Mouse (Mus musculus) ovary, adult 2 months (tissue): ENCODE results near the gene Galnt12. TPM values are rescaled to one million over a fixed set of nuclear protein-coding genes. Genes with fewer than 3 reads are reported as not detected.

Experiments used
- polyA plus RNA-seq: library from polyadenylated mRNA; depleted of rRNA; stranded (reverse); fragments of >200 nt; gene quantifications from 2 replicates; pipeline ENCODE4 v1.2.3, GENCODE M21; 2012; rRNA removed

The Galnt12 gene
- 9.7 and 13.8 TPM in 2 replicates for polyA plus RNA-seq

DNA sequence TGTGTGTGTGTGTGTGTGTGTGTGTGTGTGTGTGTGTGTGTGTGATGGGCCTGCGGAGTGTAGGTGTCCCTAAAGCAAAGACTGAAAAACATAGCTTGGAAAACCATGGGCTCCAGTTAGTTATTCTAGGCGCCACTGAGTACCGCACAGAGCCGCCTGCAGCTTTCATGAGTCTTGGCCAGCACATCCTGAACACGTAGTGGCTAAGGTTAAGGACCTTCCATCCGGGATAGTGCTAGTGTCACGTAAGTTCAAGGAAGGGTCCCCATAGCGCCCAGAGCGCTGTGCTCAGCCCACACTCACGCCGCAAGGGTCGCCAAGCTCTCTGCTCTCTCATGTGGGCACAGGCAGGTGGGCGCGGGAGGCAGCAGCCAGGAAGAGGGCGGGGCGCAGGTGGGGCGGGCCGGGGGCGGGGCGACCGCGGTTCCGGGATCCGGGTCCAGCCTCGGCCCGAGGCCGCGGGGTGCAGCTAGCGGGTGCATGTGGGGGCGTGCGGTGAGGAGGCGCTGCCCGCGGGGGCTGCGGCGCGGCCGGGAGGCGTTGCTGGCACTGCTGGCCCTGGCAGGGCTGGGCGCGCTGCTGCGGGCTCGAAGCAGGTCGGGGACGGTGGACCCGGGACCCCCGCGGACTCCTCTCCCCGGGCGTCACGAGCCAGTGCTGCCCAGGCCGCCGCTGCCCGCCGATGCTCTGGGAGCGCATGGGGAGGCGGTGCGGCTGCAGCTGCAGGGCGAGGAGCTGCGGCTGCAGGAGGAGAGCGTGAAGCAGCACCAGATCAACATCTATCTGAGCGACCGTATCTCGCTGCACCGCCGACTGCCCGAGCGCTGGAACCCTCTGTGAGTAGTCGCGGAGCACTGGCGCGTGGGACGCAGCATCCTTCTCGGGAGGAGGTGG lies at the start of gene Galnt12:
Galnt12 (plus strand) TSS at position 417 of the 894 bp plus-strand sequence.

DNA sequence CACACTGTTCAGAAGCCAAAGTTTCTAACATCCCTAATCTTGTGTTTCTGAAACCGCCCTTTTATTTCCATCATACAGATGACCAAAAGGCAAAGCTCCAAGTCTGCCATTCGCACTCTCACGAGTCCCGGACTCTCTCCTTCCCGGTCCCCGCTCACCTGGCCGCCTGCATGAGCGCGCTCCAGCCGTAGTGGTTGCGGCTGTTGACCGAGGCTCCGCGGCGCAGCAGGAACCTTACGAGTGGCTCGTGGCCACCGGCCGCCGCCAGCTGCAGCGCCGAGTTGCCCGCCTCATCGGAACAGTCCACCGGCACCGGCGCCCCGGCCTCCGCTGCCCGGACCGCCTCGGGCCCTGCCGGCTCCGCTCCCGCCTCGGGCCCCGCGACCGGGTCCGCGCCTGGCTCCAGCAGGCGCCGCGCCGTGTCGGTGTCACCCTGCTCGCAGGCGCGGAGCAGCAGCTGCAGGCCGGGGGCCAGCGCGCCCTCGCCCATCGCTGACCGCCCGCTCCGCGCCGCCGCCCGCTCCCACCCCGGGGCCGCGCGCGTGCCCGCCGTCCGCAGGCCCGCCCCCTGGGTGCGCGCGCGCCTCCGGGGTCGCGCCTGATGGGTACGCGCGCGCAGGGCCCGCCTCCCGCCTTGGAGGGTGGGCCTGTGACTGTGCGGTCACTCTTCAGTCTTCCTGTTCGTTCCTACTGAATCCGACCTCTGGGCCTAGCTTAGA lies 34.8 kb upstream of the Galnt12 start, which contains the start of gene Anks6:
Anks6 (minus strand) TSS at position 637 of the 719 bp plus-strand sequence.

Other genes with a start within 250 kb of the Galnt12 start
- gene Gabbr2, start 100.0 kb upstream of the Galnt12 start, polyA plus RNA-seq = 0.12 and 0.14 TPM in 2 replicates
- gene Anks6, start 34.5 kb upstream of the Galnt12 start, polyA plus RNA-seq = 19.5 and 19.9 TPM in 2 replicates
- 97.6 and 110 TPM in 2 replicates for gene Col15a1, start 116.3 kb downstream of the Galnt12 start, polyA plus RNA-seq